Mouse (Mus musculus) adrenal gland, postnatal 14 days (tissue): ENCODE measurements around the gene Gm45713. TPM values are rescaled to one million over a fixed set of nuclear protein-coding genes. Genes with fewer than 3 reads are reported as not detected.
"Not testable (repeated sequence)": the region's sequence is repeated elsewhere in the genome, so short reads cannot be mapped to it uniquely, and the experiment has no call there.

ENCODE experiments used
- DNase-seq: peaks from one replicate; pipeline ENCODE4 v3.0.0; 2021; ENCODE audit warnings: mixed read lengths
- total RNA-seq: library from RNA; stranded (reverse); gene quantifications from 2 replicates; pipeline ENCODE4 v1.2.3, GENCODE M21; 2021

Gene Gm45713
- total RNA-seq, 1 experiment from 2014 or later = not detected

DNA sequence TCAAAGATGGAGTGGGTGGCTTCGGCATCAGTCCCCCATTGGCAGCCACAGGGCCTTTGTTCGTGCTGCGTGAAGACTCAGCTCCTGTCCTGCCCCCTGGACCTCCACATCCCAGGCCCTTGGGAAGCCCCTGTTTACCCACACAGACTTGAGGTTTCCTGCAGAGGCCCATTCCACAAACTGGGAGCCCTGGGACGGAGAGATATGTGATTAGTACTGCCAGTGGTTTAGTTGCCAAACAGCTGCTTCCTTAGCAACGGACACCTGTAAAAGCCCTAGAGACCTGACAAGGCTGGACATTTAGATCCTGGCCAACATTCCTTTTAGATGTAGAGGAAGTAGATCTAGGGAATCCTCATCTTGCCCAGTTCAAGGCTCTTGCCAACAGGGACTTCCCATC lies 5.9 kb upstream of the Gm45713 start:
- DNase-seq = no peak

DNA sequence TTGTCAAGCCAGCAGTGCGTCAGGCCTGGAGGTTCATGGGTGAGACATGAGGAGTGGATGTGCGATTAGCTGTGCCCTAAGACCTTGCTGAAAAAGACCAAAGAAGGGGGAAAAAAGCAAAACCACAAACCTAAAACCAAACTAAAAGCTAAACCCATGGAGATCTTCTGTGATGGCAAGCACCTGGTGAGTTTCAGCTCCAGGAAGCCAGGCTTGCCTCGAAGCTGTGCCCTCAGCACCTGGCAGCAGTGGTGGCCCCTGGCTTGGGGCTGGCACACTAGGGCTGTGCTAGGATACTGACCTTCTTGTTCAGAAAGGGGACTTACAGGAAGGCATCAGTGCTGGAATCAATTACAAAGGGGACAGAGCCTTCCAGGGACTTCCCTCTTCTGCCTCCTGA lies 5.3 kb upstream of the Gm45713 start:
- DNase-seq = peak; percentile 4

DNA sequence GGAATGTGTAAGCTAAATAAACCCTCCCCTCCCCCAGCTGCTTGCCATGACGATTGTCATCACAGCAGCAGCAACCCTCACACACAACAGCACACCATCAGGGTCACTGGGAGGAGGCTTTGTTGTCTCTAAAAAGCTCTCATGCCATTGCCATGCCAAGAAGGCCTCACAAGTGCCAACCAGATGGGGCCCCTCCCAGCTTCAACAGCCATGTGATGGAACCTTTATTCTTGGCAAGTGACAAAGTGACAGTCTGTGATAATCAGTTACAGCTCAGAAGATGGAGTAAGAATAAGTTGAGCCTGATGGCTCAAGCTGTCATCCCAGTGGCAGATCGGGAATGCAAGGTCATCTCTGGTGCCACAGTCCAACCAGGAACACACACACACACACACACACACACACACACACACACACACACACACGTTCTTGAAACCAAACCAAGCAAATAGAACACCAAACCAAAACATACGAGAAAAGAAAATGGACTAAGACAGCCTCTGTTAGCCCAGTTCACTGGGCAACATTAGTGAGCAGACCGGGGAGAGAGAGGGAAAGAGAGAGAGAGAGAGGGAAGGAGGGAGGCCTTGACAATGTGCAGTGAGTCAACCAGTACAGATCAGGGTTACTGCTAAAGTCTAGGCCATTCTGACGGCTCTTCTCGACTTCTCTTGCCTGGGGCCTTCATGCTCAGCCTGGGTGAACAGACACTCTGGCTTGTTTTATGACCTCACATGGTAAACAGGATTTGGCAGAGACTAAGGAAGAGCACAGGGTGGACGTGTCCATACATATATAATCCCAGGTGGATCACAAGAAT lies 4.1 kb upstream of the Gm45713 start:
- DNase-seq = peak; percentile 79

DNA sequence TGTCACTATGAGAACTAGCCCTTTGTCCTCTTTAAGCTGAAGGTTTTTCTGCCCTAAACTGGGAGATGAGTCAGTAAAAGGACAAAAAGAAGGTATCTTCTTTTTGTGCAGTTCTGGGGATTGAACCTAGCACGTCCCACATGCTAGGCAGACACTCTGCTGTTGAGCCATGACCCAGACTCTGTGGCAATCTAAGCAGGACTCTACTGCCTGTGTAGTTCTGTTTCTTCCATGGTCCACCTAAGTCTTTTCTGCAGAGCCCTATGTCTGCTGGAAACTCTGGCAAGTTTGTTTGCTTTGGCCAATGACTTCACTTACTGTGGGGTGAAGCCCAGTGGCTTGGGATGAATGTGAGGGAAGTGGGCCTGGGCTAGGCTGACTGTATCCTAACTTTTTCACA lies 2.4 kb upstream of the Gm45713 start:
- no peak for DNase-seq

DNA sequence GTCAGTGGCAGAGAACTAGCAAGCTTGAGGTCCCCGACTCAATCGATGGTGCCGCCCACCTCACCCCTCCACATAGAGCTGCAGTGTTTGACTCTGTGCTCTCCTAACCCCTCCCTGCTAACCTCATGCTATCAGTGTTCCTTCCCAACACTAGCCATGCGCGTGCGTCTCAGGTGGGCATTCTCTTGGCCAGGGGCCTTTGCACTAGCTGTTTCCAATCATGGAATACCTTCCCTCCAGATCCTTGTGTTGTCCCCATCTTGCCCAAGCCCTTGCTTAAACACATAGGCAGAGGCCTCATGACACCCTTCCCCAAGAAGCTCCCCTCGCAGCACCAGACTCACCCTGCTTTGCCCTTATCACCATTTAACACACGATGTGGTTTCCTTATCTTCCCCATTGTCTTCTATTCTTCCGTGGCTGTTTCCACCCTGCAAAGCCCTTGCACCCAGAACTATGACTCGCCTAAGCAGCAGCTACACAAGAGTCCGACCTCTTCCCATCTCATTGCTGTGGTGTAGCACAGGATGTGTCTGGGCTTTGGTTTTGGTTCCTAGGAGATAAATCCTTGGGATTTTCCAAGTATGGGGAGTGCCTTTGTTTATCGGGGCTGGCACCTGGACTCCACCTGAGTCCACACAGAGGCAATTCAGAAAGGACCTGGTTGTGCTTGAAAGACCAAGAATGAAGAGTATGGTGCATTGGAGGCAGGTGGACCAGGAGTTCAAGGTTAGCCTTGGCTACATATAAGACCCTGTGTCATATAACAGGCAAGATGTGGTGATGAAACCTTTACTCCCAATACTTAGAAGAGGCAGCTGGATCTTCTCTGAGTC lies 1.4 kb upstream of the Gm45713 start:
- no peak for DNase-seq

DNA sequence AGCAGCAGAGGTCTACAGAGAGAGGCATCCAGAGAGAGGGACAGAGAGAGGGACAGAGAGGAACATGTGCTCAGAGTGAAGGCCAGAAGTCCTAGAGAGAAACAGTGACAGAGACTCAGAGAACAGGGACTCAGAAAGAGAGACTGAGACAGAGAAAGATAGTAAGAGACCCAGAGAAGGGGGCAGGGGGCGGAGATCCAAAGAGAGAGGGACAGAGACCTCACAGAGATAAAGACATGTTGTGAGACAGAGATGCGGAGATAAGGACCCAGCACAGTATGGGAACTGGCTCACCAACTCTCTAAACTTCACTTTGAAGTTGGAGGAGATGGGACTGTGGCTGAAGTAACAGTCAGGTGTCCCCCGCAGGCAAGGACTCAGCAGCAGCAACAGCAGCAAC lies 661 bp downstream of the Gm45713 start:
- DNase-seq = no peak

DNA sequence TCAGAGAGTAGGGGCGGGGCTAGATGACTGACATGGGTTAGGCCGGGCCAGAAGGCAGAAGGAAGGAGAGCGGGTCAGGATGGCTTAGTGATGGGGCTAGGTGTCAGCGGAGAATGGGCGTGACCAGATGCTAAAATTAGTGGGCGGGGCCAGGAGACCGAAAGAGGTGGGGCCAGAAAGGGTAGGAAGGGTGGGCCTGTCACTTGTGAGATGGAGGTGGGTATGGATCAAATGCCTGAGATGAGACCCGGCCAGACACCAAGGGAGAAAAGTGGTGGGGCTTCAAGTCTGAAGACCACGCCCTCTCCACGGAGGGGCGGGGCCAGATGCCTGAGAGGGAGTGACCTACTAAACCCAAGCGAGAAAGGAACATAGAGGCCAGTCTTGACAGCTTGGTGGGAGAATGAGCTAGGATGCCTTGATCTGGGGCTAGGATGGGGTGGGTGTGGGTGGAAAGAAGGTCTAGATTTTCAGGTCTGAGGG lies 1.4 kb downstream of the Gm45713 start:
- peak; percentile 64 for DNase-seq

DNA sequence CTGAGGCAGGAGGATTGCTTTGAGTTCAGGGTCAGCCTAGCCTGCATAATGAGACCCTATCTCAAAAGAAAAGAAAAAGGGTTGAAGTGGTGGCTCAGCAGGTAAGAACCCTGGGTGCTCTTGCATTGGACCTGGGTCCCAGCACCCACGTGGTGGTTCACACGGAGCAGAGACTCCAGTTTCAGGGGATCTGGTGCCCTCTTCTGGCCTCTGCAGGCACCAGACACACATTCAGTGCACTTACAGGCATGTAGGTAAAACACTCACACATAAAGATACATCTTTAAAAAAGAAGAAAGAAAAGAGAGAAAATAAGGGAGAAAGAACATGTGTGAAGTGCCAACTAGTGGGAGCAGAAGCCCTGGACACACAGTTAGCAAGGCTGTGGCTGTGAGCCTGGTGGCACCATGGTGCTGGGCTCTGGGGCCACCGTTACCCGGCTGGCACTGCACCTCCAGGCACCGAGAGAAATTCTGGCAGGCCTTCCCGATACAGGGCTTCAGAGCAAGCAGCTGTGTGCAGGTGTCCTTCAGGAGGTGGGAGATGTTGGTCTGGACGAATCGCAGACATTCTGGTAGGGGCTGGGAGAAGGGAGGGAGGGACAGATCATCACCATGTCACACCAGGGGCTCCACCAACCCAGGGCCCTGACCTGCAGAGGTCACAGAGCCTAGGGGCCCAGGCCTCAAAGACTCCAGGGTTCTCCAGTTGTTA lies 2.4 kb downstream of the Gm45713 start:
- DNase-seq = no peak

DNA sequence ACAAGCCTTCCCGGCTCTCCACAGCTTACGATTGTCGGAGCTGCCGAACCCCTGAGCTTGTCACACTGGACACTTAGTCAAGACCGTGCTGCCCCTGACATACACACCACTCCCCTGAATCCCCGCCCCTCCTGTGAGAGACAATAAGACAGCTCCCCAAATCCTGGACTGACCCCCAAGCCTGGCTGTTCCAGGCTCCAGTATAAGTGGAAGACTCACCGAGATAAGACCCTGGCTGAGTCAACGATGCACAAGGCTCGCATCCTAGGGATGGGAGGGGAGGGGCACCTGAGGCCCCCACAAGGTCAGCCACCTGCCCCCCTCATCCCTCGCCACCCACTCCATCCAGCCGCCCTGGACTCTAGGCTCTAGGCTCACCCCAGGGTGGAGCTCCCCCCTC lies 4.2 kb downstream of the Gm45713 start:
- DNase-seq = no peak

DNA sequence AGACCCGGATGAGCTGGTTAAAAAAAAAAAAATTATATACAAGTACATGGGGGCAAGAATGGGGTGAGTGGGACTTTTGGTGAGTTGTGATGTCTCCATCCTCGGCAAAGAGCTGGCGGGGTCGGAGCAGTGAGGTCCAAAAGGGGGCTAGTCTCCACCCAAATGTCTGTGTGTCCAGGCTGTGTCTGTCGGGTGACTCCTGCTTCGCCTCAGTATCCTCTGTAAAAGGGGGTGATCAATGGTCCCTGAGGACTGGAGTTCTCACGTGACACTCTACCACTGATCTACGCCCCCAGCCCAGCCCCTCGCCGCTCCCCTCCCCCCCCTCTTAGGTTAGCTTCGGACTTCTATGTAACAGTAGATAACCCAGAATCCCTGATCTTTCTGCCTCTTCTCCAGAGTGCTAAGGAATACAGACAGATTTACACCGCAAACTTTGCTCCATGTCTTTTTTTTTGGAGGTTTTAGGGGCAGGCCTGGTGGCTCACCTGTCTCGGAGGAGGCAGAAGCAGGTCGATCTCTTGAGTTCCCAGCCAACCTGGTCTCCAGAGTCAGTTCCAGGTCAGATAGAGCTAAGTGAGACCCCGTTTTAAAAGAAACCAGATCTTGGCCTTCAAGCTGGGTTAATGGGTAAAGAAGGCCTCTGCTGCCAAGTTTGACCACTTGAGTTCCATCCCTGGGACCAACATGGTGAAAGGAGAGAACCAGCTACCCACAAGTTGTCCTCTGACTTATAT lies 6.1 kb downstream of the Gm45713 start:
- no peak for DNase-seq

DNA sequence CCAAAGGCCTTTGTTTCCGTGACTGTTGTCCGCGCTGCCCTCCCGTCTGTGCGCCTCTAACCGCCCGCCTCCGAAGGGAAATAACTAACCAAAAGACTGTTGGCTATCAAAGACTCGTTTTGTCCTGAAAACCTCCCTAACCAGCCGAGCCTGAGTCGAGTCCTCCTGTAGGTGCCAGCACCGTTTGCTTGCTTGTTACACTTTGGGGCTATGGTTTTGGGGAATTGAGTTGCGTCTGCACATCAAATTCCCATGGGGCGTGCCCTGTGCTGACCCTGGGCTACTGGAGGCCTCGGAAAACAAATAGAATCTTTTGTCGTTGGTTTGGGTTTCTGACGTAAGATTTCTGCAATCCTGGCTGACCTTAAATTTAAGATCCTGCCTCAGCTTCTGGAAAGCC lies 6.7 kb downstream of the Gm45713 start:
- peak; percentile 65 for DNase-seq

DNA sequence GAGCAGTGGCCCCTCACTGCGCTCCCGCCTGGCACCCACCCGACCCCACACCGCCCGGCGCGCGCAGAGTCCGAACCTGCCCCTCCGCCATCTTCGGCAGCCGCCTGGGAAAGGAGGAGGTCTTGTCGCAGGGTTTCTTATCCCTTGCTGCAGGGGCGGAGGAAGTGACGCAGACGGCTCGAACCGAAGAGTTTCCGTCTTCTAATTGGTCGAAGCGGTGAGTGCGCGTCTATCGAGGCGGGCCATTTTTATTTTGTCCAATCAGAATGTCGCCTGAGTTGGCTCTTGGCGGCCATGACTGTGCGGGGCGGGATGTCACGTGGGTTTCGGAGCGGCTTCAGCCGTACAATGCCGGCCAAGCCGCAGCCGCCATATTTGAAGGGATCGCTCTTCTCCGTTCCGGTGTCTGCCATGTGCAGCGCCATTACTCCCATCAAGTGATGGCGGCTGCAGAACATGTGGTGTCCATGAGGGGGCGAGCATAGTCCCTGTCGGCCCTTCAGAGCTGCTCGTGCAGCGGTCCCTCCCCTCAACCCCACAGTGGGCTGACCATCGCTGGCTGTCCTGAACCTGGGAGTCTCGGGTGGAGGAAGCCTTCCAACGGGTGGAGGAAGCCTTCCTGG lies 7.3 kb downstream of the Gm45713 start, which contains the start of gene Rpl13a:
Gene Rpl13a, minus strand, starts transcription at position 138 of the 623 bp plus-strand sequence.
- peak; percentile 98 for DNase-seq

DNA sequence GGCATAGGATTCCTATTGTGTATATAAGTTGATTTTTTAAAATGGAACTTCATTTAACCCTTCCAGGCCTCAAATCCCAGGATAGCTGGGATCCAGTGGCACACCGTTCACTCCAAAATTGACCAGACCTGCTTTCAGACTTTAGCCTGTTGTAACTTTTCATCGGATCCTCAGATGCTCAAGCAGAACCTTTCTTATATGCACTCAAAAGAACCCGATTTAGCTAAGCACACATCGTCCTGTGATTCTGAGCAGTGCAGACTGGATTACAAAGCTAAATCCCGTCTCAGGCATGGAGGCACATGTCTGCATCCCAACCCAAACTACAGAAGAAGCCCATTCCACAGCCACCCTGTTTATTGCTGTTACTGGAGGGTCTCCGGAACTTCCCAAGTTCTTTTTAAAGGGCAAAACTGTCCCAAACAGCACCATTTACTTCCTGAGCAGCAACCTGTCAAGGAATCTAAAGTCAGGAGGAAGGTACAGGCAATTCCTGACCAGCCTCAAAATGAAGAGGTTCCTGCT lies 8.3 kb downstream of the Gm45713 start:
- no peak for DNase-seq

DNA sequence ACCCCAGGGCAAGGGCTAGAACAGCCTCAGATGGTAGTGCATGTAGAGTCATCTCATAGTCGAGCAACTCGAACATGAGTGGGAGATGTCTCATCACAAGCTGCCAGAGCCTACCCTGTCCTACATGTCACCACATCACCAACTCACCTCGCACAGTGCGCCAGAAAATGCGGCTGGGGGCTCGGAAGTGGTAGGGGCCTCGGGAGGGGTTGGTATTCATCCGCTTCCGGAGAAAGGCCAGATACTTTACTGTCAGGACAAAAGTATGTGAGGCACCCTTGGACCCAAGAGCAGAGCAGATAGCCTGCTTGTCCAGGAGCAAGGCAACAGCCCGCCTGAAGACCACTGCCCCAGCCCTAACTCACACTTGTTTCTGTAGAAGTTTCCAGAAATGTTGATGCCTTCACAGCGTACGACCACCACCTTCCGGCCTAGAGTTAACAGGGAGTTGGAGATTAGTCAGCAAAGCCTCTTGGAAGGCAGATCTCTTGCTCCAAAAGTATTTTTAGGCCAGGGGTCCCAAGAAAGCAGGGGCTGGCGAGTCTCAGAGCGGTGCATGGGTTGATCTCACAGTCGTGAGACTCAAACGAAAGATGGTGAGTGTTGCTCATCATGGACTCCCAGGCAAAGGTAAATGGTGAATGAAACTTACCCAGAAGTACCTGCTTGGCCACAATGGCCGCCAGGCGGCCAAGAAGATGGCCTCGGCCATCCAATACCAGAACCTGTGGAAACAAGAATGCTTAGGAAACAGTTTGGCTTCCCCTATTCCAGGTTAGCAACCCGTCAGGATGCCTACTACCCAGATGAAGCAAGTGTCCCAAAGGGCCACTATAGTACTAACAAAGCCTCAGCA lies 9.0 kb downstream of the Gm45713 start:
- DNase-seq = no peak

DNA sequence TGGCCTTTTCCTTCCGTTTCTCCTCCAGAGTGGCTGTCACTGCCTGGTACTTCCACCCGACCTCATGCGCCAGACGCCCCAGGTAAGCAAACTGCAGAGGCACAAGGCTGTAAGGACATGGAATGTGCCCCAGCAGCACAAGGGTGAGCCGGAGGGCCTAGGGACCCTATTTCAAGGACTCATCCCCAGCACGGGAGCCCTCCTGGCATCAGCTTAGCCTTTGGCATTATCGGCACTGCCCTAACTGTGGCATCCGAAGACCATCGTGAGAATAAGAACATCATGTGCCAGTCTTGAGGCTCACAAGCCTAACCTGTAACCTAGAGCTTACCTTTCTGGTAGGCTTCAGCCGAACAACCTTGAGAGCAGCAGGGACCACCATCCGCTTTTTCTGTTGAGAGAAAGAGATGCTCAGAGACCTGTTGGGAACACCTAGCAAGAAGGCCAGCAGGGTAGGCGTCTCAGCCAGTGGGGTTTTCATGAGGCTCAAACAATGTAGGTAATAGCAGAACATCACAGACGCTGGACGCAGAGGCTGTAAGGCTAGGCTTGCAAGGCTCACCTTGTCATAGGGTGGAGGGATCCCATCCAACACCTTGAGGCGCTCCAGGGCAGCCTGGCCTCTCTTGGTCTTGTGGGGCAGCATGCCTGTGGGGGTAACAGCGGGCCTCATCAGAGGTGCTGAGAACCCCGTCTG lies 9.7 kb downstream of the Gm45713 start:
- no peak for DNase-seq

DNA sequence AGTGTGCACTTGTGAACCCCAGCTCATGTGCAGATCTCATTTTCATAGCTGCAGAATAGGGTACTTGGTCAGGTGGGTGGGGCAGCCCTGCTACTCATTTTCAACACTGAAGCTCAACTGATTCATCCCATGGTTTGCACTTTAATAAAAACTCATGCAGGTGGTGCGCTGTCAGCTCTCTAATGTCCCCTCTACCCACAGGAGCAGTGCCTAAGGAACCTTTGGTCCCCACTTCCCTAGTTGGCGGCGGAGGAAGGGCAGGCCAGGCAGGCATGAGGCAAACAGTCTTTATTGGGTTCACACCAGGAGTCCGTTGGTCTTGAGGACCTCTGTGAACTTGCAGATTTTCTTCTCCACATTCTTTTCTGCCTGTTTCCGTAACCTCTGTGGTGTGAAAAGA lies 10.4 kb downstream of the Gm45713 start:
- DNase-seq = not testable (repeated sequence)

DNA sequence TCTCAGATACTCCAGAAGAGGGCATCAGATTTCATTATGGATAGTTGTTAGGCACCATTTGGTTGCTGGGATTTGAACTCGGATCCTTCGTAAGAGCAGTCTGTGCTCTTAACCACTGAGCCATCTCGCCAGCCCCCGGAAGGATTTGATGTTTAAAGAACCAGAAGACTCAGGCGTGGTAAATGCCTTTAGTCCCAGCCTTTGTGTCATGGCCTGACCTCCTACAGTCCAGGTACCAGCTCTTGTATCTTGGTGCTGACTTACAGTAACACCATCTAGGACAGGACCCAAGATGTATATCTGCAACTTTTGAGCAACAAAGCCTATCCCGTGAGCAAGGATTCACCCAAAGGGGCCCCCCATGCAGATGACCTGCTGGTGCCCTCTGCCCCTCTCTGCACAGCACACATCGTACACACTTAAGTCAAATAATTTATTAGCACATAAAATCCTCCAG lies 10.9 kb downstream of the Gm45713 start:
- no peak for DNase-seq

DNA sequence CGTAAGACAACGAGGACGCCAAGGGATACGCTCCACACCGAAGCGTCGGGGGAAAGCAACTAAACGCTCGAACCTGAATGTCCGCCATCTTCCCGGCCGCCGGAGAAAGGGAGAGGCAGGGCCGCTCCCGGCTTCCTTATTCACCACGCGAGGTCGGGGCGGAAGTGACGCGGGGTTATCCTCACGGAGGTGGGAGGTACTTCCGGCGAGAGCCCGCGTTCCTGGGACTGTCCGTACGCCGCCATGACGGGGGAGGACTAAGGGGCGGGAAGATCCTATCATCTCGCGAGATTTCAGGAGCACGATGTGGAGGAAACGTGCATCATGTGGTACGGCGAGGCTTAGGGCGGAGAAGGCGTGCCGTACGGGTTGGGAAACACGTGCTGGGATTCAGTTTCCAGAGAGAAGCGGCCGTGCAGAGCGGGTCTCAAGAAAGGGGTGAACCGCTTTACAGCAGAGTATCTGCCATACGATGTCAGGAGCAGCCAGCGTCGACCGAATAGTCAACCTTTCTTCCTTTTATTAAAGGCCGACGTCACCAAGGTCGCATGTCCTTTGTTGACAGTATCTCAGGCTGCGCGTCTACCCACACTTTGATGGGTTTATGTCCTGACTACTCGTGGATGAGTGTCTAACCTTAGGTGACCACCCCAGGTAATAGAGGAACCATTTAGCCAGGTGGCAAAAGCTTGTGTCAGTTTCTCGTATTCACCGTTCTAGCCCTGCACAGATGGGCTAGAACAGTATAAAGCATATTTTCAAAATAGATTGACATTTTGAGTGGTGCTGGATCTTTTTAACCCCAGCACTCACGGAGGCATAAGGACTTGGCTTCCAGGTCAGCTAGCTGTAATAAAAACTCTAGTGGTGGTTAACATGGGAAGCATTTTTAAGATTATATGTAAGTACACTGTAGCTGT lies 11.5 kb downstream of the Gm45713 start, which contains the start of gene Rps11:
Gene Rps11, minus strand, starts transcription at position 216 of the 920 bp plus-strand sequence.
- peak; percentile 99 for DNase-seq
